Comparison of ENCODE assay signal across 17 mouse cellular contexts in the genomic region with DNA sequence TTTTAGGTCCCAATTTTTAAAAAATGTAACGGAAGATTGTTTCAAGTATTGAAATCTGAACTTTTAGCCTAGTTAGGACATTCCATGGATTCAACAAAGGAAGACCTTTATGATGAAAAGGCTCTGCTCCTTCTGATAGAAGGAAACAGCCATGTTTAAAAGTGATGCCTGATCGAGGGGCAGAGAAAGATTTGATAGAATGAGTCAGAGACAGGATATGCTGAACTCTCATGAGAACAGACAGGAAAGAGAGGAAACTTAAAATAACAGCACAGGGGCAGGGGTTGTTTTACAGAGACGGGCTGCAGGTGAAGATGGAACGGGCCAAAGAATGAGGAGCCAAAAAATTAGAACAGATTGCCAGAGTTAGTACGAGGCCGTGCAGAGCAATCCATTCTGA.
"Had no signal": no experiment of that assay in that cellular context is flagged by ENCODE, and none has a peak within 500 bp of the region (broad histone marks: within the 10 kb centered on the region; RNA-seq: fewer than 3 reads in every experiment).

No protein-coding gene starts in this region.

- H3K4me3 ChIP-seq: kidney, embryonic 15.5 days; left cerebral cortex, adult 2 months; limb, embryonic 12.5 days; liver, embryonic 13.5 days; lung, embryonic 15.5 days; midbrain, embryonic 12.5 days; neural tube, embryonic 13.5 days had no signal

- H3K36me3 ChIP-seq: kidney, embryonic 15.5 days; limb, embryonic 12.5 days; liver, embryonic 13.5 days; lung, embryonic 15.5 days; midbrain, embryonic 12.5 days; neural tube, embryonic 13.5 days had no signal

- H3K4me1 ChIP-seq: kidney, embryonic 15.5 days; limb, embryonic 12.5 days; liver, embryonic 13.5 days; lung, embryonic 15.5 days; midbrain, embryonic 12.5 days; neural tube, embryonic 13.5 days had no signal

- H3K9ac ChIP-seq: kidney, embryonic 15.5 days; limb, embryonic 12.5 days; liver, embryonic 13.5 days; liver, postnatal 0 days; lung, embryonic 15.5 days; midbrain, embryonic 12.5 days; neural tube, embryonic 13.5 days had no signal

- H3K9me3 ChIP-seq: kidney, embryonic 15.5 days; limb, embryonic 12.5 days; liver, embryonic 13.5 days; lung, embryonic 15.5 days; midbrain, embryonic 12.5 days; neural tube, embryonic 13.5 days had no signal

- H3K4me2 ChIP-seq: kidney, embryonic 15.5 days; limb, embryonic 12.5 days; liver, embryonic 13.5 days; lung, embryonic 15.5 days; midbrain, embryonic 12.5 days; neural tube, embryonic 13.5 days had no signal

- H3K27ac ChIP-seq: kidney, embryonic 15.5 days; left cerebral cortex, adult 2 months; limb, embryonic 12.5 days; liver, embryonic 13.5 days; lung, embryonic 15.5 days; macrophage; midbrain, embryonic 12.5 days; neural tube, embryonic 13.5 days had no signal

- ATAC-seq: liver, postnatal 0 days; midbrain, embryonic 16.5 days had no signal

- DNase-seq: kidney, adult 2 months; kidney, postnatal 14 days; liver; liver, embryonic 13.5 days; liver, postnatal 0 days; lung, postnatal 14 days; right cerebral cortex, postnatal 14 days; thymus, adult 18-20 months; thymus, postnatal 14 days had no signal

- H3K27me3 ChIP-seq: kidney, embryonic 15.5 days; limb, embryonic 12.5 days; liver, embryonic 13.5 days; lung, embryonic 15.5 days; midbrain, embryonic 12.5 days; neural tube, embryonic 13.5 days had no signal
